In genomic region chr5:101725703-101726102, GRCm38 (mm10) we compare ENCODE assay signal across 20 mouse cellular contexts. TPM values are rescaled to one million over a fixed set of nuclear protein-coding genes. Genes with fewer than 3 reads are reported as not detected.
DNase-seq lines count a peak whose midpoint lies in the region; ATAC-seq lines count a peak whose summit lies in the region.
"Had no signal": no experiment of that assay in that cellular context is flagged by ENCODE, and none has a peak within 500 bp of the region (broad histone marks: within the 10 kb centered on the region; RNA-seq: fewer than 3 reads in every experiment).

No protein-coding gene starts in this region.

- 64% methylated on average over 8 of the region's 8 CpGs for WGBS in kidney, embryonic 15.5 days
- WGBS in midbrain, embryonic 15.5 days, result 79% methylated on average over 8 of the region's 8 CpGs

- H3K27ac ChIP-seq in kidney, embryonic 15.5 days, result peak overlapping the region; percentile 67
- no peak overlapping the region for H3K27ac ChIP-seq in midbrain, embryonic 15.5 days
- H3K27ac ChIP-seq: embryonic facial prominence, embryonic 12.5 days; forebrain, embryonic 10.5 days; hindbrain, embryonic 15.5 days had no signal

- ATAC-seq in kidney, embryonic 15.5 days (replicated peaks; ENCODE audit: low FRiP score), result no peak
- no peak for ATAC-seq in midbrain, embryonic 15.5 days (replicated peaks)
- ATAC-seq: activated CD4-positive, CD25-positive, alpha-beta regulatory T cell, adult 4 months; forebrain, embryonic 14.5 days; Patski had no signal

- no peak overlapping the region for H3K4me2 ChIP-seq in kidney, embryonic 15.5 days
- H3K4me2 ChIP-seq in midbrain, embryonic 15.5 days, result no peak overlapping the region
- H3K4me2 ChIP-seq: embryonic facial prominence, embryonic 12.5 days; heart, embryonic 12.5 days; hindbrain, embryonic 15.5 days had no signal

- peak; percentile 44 for DNase-seq in kidney, adult 11 months
- no peak for DNase-seq in kidney, postnatal 14 days
- peak; percentile 49 for DNase-seq in urinary bladder, postnatal 14 days (ENCODE audit: low spot score)
- DNase-seq in urinary bladder, postnatal 4 days (ENCODE audit: low spot score in 2 of 2), result no peak
- DNase-seq in cerebellum, postnatal 36 days, result no peak
- DNase-seq: adrenal gland, postnatal 14 days; cerebellum, adult 2 months; cerebellum, postnatal 10 days; embryo, embryonic 11 days; gastrocnemius, postnatal 36 days had no signal

- H3K27me3 ChIP-seq in kidney, embryonic 15.5 days, result no peaks in the 10 kb centered on the region
- H3K27me3 ChIP-seq in midbrain, embryonic 15.5 days (replicated peaks), result no peaks in the 10 kb centered on the region
- H3K27me3 ChIP-seq: CH12.LX; embryonic facial prominence, embryonic 12.5 days; heart, embryonic 12.5 days; hindbrain, embryonic 15.5 days; Patski had no signal

- H3K4me3 ChIP-seq in kidney, embryonic 15.5 days (replicated peaks), result no peak overlapping the region
- no peak overlapping the region for H3K4me3 ChIP-seq in midbrain, embryonic 15.5 days
- H3K4me3 ChIP-seq: embryonic facial prominence, embryonic 12.5 days; forebrain, embryonic 10.5 days; heart, embryonic 12.5 days; hindbrain, embryonic 15.5 days had no signal

- no peaks in the 10 kb centered on the region for H3K9me3 ChIP-seq in kidney, embryonic 15.5 days (replicated peaks)
- H3K9me3 ChIP-seq in midbrain, embryonic 15.5 days, result no peaks in the 10 kb centered on the region
- H3K9me3 ChIP-seq: embryonic facial prominence, embryonic 12.5 days; forebrain, embryonic 10.5 days; heart, embryonic 12.5 days; hindbrain, embryonic 15.5 days had no signal

- H3K9ac ChIP-seq in kidney, embryonic 15.5 days, result no peak overlapping the region
- H3K9ac ChIP-seq in midbrain, embryonic 15.5 days, result no peak overlapping the region
- H3K9ac ChIP-seq: embryonic facial prominence, embryonic 12.5 days; heart, embryonic 12.5 days; hindbrain, embryonic 15.5 days had no signal

- no peaks in the 10 kb centered on the region for H3K36me3 ChIP-seq in kidney, embryonic 15.5 days
- H3K36me3 ChIP-seq in midbrain, embryonic 15.5 days (replicated peaks), result no peaks in the 10 kb centered on the region
- H3K36me3 ChIP-seq: embryonic facial prominence, embryonic 12.5 days; forebrain, embryonic 10.5 days; heart, embryonic 12.5 days; hindbrain, embryonic 15.5 days had no signal

- peaks cover 14% of the 10 kb centered on the region; the same call in 1 of the 2 replicates for H3K4me1 ChIP-seq in kidney, embryonic 15.5 days
- H3K4me1 ChIP-seq in midbrain, embryonic 15.5 days, result no peaks in the 10 kb centered on the region
- H3K4me1 ChIP-seq: hindbrain, embryonic 15.5 days had no signal

RNA-seq across cellular contexts. Expression of gene Cds1, which starts 39.2 kb away (rescaled TPM):
- 10.9 and 11.8 TPM in 2 replicates for polyA plus RNA-seq in kidney, embryonic 15.5 days (2015; fragmentation: Nextera tagmentation; extraction: Ambion mirVana)
- 5.9 and 7.2 TPM in 2 replicates for polyA plus RNA-seq in midbrain, embryonic 15.5 days (2015; fragmentation: Nextera tagmentation; extraction: Ambion mirVana)
- polyA plus RNA-seq: activated CD4-positive, CD25-positive, alpha-beta regulatory T cell, adult 4 months had no signal

Comparison
In these comparisons a context has a peak if more than half of its experiments do, and no peak if none do; other contexts are left out.
1. DNase-seq: peak in kidney, adult 11 months (single experiment) and urinary bladder, postnatal 14 days (single experiment); none in kidney, postnatal 14 days (single experiment), urinary bladder, postnatal 4 days (0 of 2) and cerebellum, postnatal 36 days (0 of 2).